Mouse (Mus musculus) forebrain, embryonic 16.5 days (tissue): ENCODE data around the gene Ccnd2. TPM values are rescaled to one million over a fixed set of nuclear protein-coding genes. Genes with fewer than 3 reads are reported as not detected.

ENCODE experiments used
- ATAC-seq: fragments of 200-750 bp; cut with Nextera tagmentation; 2 replicates; pipeline ENCODE4 v1.8.0; 2017; ENCODE audit warnings: mild to moderate bottlenecking, moderate library complexity
- H3K27ac ChIP-seq: fragments of 300-500 bp; sonication (generic); 2 replicates; pipeline ENCODE4 v1.5.1; 2014; ENCODE audit warnings: low read length, control low read depth
- H3K27me3 ChIP-seq: fragments of 300-500 bp; sonication (generic); replicated peaks from 2 replicates; pipeline ENCODE4 v1.6.1; 2014; ENCODE audit warnings: low read length; ENCODE audit not compliant: control insufficient read depth, insufficient read depth
- H3K36me3 ChIP-seq: fragments of 300-500 bp; sonication (generic); 2 replicates; pipeline ENCODE4 v1.6.1; 2014; ENCODE audit not compliant: control insufficient read depth, insufficient read depth
- H3K4me1 ChIP-seq: fragments of 300-500 bp; sonication (generic); replicated peaks from 2 replicates; pipeline ENCODE4 v1.6.1; 2014; ENCODE audit warnings: low read length; ENCODE audit not compliant: control insufficient read depth, insufficient read depth
- H3K4me2 ChIP-seq: fragments of 300-500 bp; sonication (generic); 2 replicates; pipeline ENCODE4 v1.6.1; 2014; ENCODE audit warnings: mild to moderate bottlenecking, low read length, control low read depth
- H3K4me3 ChIP-seq: fragments of 300-500 bp; sonication (generic); replicated peaks from 2 replicates; pipeline ENCODE4 v1.5.1; 2014; ENCODE audit warnings: mild to moderate bottlenecking, low read length, control low read depth
- H3K9ac ChIP-seq: fragments of 300-500 bp; sonication (generic); replicated peaks from 2 replicates; pipeline ENCODE4 v1.6.1; 2014; ENCODE audit warnings: low read depth, low read length, control low read depth
- H3K9me3 ChIP-seq: fragments of 300-500 bp; sonication (generic); 2 replicates; pipeline ENCODE4 v1.6.1; 2016; ENCODE audit warnings: low read length; ENCODE audit not compliant: control insufficient read depth
- WGBS: fragments of 180-500 bp; shearing (Covaris S2); extraction: QIAGEN DNeasy Blood & Tissue Kit; methylation state at CpG from one replicate; pipeline ENCODE4 v1.1.7; 2014; 5-methylcytosine and 5-hydroxymethylcytosine counted together
- polyA plus RNA-seq: library from polyadenylated mRNA; unstranded; fragments of >200 nt; fragmentation: Nextera tagmentation; extraction: Ambion mirVana; gene quantifications from 2 replicates; pipeline ENCODE4 v1.2.1, GENCODE M21; 2015

Gene Ccnd2
- polyA plus RNA-seq, 1 experiment from 2014 or later: 1,169 TPM

- Histone ChIP-seq H3K4me3 (peak overlapping the region; percentile 18; the same call in 1 of the 2 replicates), H3K36me3 (no peaks in the 10 kb centered on the region), H3K27ac (no peak overlapping the region), H3K9ac (no peak overlapping the region; the same call in 1 of the 2 replicates), H3K9me3 (no peaks in the 10 kb centered on the region), H3K4me2 (peak overlapping the region; percentile 30; the same call in 1 of the 2 replicates), H3K27me3 (no peaks in the 10 kb centered on the region), H3K4me1 (peaks cover 13% of the 10 kb centered on the region)
- peak; percentile 51 for ATAC-seq
- 19% methylated on average over 7 of the region's 10 CpGs for WGBS
Measured at GRCm38 (mm10) chr6:127142154-127143123, 9.6 kb downstream of the Ccnd2 start.

- Histone ChIP-seq H3K27ac (no peak overlapping the region), H3K36me3 (no peaks in the 10 kb centered on the region), H3K9ac (no peak overlapping the region), H3K4me1 (peaks cover 25% of the 10 kb centered on the region), H3K9me3 (no peaks in the 10 kb centered on the region), H3K4me2 (no peak overlapping the region), H3K4me3 (no peak overlapping the region), H3K27me3 (no peaks in the 10 kb centered on the region)
- 89% methylated on average over 11 of the region's 11 CpGs for WGBS
- ATAC-seq: no peak
Measured at GRCm38 (mm10) chr6:127138962-127139361, 13.0 kb downstream of the Ccnd2 start.

- H3K9ac ChIP-seq: peak overlapping the region; percentile 39
- no peaks in the 10 kb centered on the region for H3K9me3 ChIP-seq
- ATAC-seq: peak; percentile 90
- peak overlapping the region; percentile 51 for H3K4me2 ChIP-seq
- H3K27ac ChIP-seq: peak overlapping the region; percentile 11
- peaks cover 48% of the 10 kb centered on the region for H3K4me1 ChIP-seq
- H3K27me3 ChIP-seq: no peaks in the 10 kb centered on the region
- H3K36me3 ChIP-seq: no peaks in the 10 kb centered on the region
- H3K4me3 ChIP-seq: peak overlapping the region; percentile 32
- 16% methylated on average over 16 of the region's 16 CpGs for WGBS
Measured at GRCm38 (mm10) chr6:127133433-127134245, 18.4 kb downstream of the Ccnd2 start.

GRCm38 (mm10) chr6:127132719-127133118 is 19.3 kb downstream of the Ccnd2 start:
- peaks cover 48% of the 10 kb centered on the region for H3K4me1 ChIP-seq
- 50% methylated on average over 3 of the region's 3 CpGs for WGBS
- ATAC-seq: no peak

GRCm38 (mm10) chr6:127131946-127132345 is 20.0 kb downstream of the Ccnd2 start:
- peaks cover 48% of the 10 kb centered on the region for H3K4me1 ChIP-seq
- no peak for ATAC-seq
- no peaks in the 10 kb centered on the region for H3K27me3 ChIP-seq
- no peaks in the 10 kb centered on the region for H3K9me3 ChIP-seq
- H3K9ac ChIP-seq: no peak overlapping the region
- H3K4me2 ChIP-seq: no peak overlapping the region
- no peak overlapping the region for H3K4me3 ChIP-seq
- 83% methylated on average over 3 of the region's 3 CpGs for WGBS
- no peaks in the 10 kb centered on the region for H3K36me3 ChIP-seq
- H3K27ac ChIP-seq: peak overlapping the region; percentile 9

More at GRCm38 (mm10) chr6:127132719-127133118, 19.3 kb downstream of the Ccnd2 start:
- Histone ChIP-seq H3K9ac (no peak overlapping the region), H3K27me3 (no peaks in the 10 kb centered on the region), H3K4me3 (no peak overlapping the region), H3K27ac (no peak overlapping the region; the same call in 1 of the 2 replicates), H3K9me3 (no peaks in the 10 kb centered on the region), H3K4me2 (no peak overlapping the region), H3K36me3 (no peaks in the 10 kb centered on the region)

GRCm38 (mm10) chr6:127130377-127130776 is 21.6 kb downstream of the Ccnd2 start:
- 27% methylated on average over 13 of the region's 13 CpGs for WGBS
- H3K9ac ChIP-seq: no peak overlapping the region
- H3K27me3 ChIP-seq: no peaks in the 10 kb centered on the region
- H3K9me3 ChIP-seq: no peaks in the 10 kb centered on the region
- ATAC-seq: peak; percentile 39
- no peak overlapping the region for H3K4me3 ChIP-seq
- H3K27ac ChIP-seq: peak overlapping the region; percentile 56
- H3K36me3 ChIP-seq: no peaks in the 10 kb centered on the region
- H3K4me2 ChIP-seq: no peak overlapping the region; the same call in 1 of the 2 replicates
- H3K4me1 ChIP-seq: peaks cover 44% of the 10 kb centered on the region

- H3K9me3 ChIP-seq: no peaks in the 10 kb centered on the region
- no peaks in the 10 kb centered on the region for H3K36me3 ChIP-seq
- ATAC-seq: no peak
- no peaks in the 10 kb centered on the region for H3K27me3 ChIP-seq
- peaks cover 37% of the 10 kb centered on the region for H3K4me1 ChIP-seq
- no peak overlapping the region for H3K4me3 ChIP-seq
- no peak overlapping the region for H3K4me2 ChIP-seq
- H3K9ac ChIP-seq: no peak overlapping the region
- 92% methylated on average over 14 of the region's 14 CpGs for WGBS
- H3K27ac ChIP-seq: no peak overlapping the region
Measured at GRCm38 (mm10) chr6:127129659-127130058, 22.3 kb downstream of the Ccnd2 start.

GRCm38 (mm10) chr6:127123506-127123905 is 28.5 kb downstream of the Ccnd2 start:
- H3K4me1 ChIP-seq: no peaks in the 10 kb centered on the region
- H3K4me3 ChIP-seq: no peak overlapping the region
- WGBS: 89% methylated on average over 7 of the region's 7 CpGs
- no peaks in the 10 kb centered on the region for H3K36me3 ChIP-seq
- H3K27me3 ChIP-seq: no peaks in the 10 kb centered on the region
- H3K9me3 ChIP-seq: no peaks in the 10 kb centered on the region
- no peak for ATAC-seq
- H3K9ac ChIP-seq: no peak overlapping the region
- H3K4me2 ChIP-seq: no peak overlapping the region
- H3K27ac ChIP-seq: no peak overlapping the region

GRCm38 (mm10) chr6:127122996-127123395 is 29.0 kb downstream of the Ccnd2 start:
- Histone ChIP-seq H3K9ac (no peak overlapping the region), H3K9me3 (no peaks in the 10 kb centered on the region), H3K4me3 (no peak overlapping the region), H3K4me2 (no peak overlapping the region), H3K36me3 (no peaks in the 10 kb centered on the region), H3K4me1 (no peaks in the 10 kb centered on the region), H3K27ac (no peak overlapping the region), H3K27me3 (no peaks in the 10 kb centered on the region)
- no peak for ATAC-seq
- 86% methylated on average over 5 of the region's 5 CpGs for WGBS
